Mouse (Mus musculus) bone marrow, adult 2 months (tissue): ENCODE results near the gene Klhl41. TPM values are rescaled to one million over a fixed set of nuclear protein-coding genes. Genes with fewer than 3 reads are reported as not detected.

Source experiments
- H3K27ac ChIP-seq: fragments of 200-500 bp; 2 replicates; pipeline ENCODE4 v1.5.1; 2012; ENCODE audit warnings: low read depth, mild to moderate bottlenecking, control low read depth, inconsistent platforms, low read length; ENCODE audit not compliant: control insufficient read depth, poor library complexity, insufficient read depth
- H3K4me1 ChIP-seq: fragments of 200-500 bp; 2 replicates; pipeline ENCODE4 v1.6.1; 2011; ENCODE audit warnings: low read length; ENCODE audit not compliant: control insufficient read depth, insufficient read depth
- H3K4me3 ChIP-seq: fragments of 200-500 bp; replicated peaks from 2 replicates; pipeline ENCODE3; 2011; ENCODE audit warnings: mild to moderate bottlenecking, low read depth, low read length, control low read depth; ENCODE audit not compliant: control insufficient read depth
- CTCF ChIP-seq: fragments of 200-500 bp; IDR thresholded peaks from 2 replicates; pipeline ENCODE4 v1.5.1; 2011; ENCODE audit warnings: low read length, control low read depth; ENCODE audit not compliant: control insufficient read depth, insufficient read depth
- POLR2A ChIP-seq: fragments of 200-500 bp; IDR thresholded peaks from 2 replicates; pipeline ENCODE4 v1.6.1; 2011; ENCODE audit warnings: low read depth, mild to moderate bottlenecking, control low read depth, low read length, borderline replicate concordance; ENCODE audit not compliant: control insufficient read depth
- WGBS: fragments of 180-500 bp; shearing (Covaris S2); methylation state at CpG from one replicate; pipeline ENCODE4 v1.1.7; 2018; 5-methylcytosine and 5-hydroxymethylcytosine counted together
- polyA plus RNA-seq: library from polyadenylated mRNA; stranded (reverse); fragments of >200 nt; gene quantifications from 2 replicates; pipeline ENCODE4 v1.2.4, GENCODE M21; 2011; ENCODE audit warnings: low replicate concordance; ENCODE audit not compliant: missing spikeins, insufficient read depth, insufficient read length

Klhl41 gene
- polyA plus RNA-seq, 1 experiment: 0.60 TPM

DNA sequence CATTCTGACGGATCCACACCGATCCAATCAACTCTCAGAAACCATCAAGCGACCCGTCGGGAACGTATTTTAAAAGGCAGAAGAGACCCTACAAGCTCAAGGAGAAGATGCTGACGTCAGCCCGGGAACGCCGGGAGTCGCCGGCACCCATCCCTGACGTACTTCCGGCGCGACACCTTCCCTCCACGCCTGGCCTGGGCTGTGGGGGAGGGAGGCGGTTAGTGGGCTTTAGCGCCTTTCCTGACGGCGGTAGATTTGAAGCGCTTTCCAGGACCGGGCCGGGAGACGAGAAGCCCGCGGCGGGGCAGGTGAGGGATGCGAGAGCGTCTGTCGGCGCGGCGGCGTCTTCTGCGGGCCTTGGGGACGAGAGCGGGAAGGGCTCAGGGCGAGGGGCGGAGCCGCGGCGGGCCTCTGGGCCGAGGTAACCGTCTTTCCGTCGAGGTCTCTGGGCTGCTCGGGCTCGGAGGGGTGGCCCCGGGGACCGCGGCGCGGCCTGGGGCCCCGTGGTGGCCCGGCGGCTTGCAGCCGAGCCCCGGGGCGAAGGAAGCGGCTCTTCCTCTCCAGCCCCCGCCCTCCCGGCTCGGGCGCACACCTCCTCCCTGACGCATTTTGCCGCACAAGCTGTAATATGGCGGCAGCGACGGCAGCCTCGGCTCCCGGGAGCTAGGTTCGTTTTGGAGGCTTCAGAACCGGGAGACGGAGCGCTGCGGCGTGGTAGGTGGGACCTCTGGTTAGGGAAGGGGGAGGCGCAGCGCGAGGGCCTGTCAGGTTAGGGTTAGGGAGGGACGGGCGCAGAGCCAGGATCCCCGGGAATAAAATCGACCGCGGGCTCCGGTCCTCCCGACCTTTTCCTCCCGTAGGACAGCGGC, 53.0 kb downstream of the Klhl41 start:
- under 1% methylated on average over 91 of the region's 91 CpGs for WGBS
- Histone ChIP-seq H3K27ac (peak overlapping the region; percentile 94), H3K4me3 (peak overlapping the region; percentile 72), H3K4me1 (no peaks in the 10 kb centered on the region; the same call in 1 of the 2 replicates)
- peak; percentile 65; the same call in 1 of the 2 replicates for TF ChIP-seq POLR2A
- TF ChIP-seq CTCF: no peak

DNA sequence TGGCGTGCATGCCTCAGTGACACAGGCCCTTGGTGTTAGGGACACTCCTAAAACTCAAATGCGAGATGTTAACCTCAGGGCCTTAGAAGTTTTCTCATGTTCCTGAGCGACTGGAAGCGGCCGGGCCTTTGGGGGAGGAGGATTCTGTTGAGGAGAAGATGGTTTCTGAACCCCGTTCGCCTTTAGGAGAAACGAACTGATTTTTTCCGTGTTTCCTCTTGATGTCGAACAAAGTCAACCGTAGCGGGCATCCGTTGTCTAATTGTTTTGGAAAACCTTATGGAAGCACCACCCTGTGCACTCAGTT, 53.6 kb downstream of the Klhl41 start:
- under 1% methylated on average over 13 of the region's 13 CpGs for WGBS
- TF ChIP-seq CTCF (no peak), POLR2A (no peak)
- Histone ChIP-seq H3K4me1 (no peaks in the 10 kb centered on the region; the same call in 1 of the 2 replicates), H3K4me3 (peak overlapping the region; percentile 72), H3K27ac (peak overlapping the region; percentile 94)

Other genes starting within 250 kb of the Klhl41 start
- 0.35 TPM in 1 of 2 replicates, not detected in the other for gene Lrp2, start 84.1 kb upstream of the Klhl41 start, polyA plus RNA-seq
- 5.6 TPM in 1 of 2 replicates, not detected in the other for gene Bbs5, start 22.9 kb upstream of the Klhl41 start, polyA plus RNA-seq
- gene Fastkd1, start 43.4 kb downstream of the Klhl41 start, polyA plus RNA-seq: 2.0 and 5.9 TPM in 2 replicates
- 43.1 and 83.4 TPM in 2 replicates for gene Ppig, start 52.4 kb downstream of the Klhl41 start, polyA plus RNA-seq
- gene Ccdc173, start 119.5 kb downstream of the Klhl41 start, polyA plus RNA-seq: 1.1 and 1.9 TPM in 2 replicates
- gene Phospho2, start 119.5 kb downstream of the Klhl41 start, polyA plus RNA-seq: 6.6 and 13.8 TPM in 2 replicates
- 4.9 and 6.2 TPM in 2 replicates for gene Klhl23, start 151.8 kb downstream of the Klhl41 start, polyA plus RNA-seq
- 186 and 240 TPM in 2 replicates for gene Ssb, start 191.4 kb downstream of the Klhl41 start, polyA plus RNA-seq
- 8.8 and 10.8 TPM in 2 replicates for gene Mettl5, start 215.5 kb downstream of the Klhl41 start, polyA plus RNA-seq
- 17.1 and 20.8 TPM in 2 replicates for gene Ubr3, start 227.1 kb downstream of the Klhl41 start, polyA plus RNA-seq